Mouse (Mus musculus) erythroid progenitor cell, adult 5-6 weeks (primary cell): ENCODE measurements at regions not wholly inside any gene's neighbourhood (a gene's known extent, or its start where the extent isn't known, plus 50 kb on each side); places are given as distances from the start of the nearest gene placed in this dataset.
A peak's percentile ranks its signal among the peaks of the same experiment; 100 is the strongest.

Experiments
- ATAC-seq: replicated peaks from 2 replicates; pipeline ENCODE4 v1.8.0; 2016; ENCODE audit warnings: moderate number of reproducible peaks, mild to moderate bottlenecking, moderate TSS enrichment, inconsistent platforms; ENCODE audit not compliant: poor library complexity, low FRiP score, severe bottlenecking

- ATAC-seq = no peak
Measured at GRCm38 (mm10) chrX:143024325-143024971, 57.9 kb upstream of the Ammecr1 start.

DNA sequence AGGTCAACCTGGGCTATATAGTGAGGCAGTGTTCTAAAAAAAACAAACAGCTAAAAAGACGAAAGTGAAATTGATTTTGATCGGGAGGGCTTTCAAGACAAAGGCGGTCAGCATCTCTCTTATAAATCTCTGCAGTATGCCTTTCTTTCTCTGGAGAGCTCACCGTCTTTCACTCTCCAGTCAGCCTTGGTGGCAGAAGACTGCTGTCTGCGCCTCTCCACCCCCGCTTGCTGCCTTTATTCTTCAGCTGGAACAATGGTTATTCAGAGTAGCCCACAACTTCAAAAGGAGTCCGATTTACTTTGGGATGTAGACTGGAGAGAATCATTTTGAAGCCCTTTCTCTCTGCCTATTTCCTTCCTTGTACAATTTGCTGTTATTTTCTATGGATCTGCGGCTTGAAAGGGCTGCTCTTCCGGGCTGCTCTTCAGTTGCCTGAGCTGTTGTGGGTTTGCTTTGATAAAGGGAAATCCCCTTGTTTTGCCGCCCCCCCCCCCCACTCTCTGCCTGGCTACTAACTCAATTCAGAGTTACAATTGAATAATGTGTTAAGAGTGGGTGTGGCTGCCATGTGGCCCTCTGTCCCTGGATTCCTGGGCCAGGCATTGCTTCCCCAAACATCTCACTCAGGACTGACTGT is 64.0 kb upstream of the Ammecr1 start:
- no peak for ATAC-seq

GRCm38 (mm10) chrX:143039878-143040277 is 59.5 kb upstream of the Rtl9 start:
- ATAC-seq = no peak

DNA sequence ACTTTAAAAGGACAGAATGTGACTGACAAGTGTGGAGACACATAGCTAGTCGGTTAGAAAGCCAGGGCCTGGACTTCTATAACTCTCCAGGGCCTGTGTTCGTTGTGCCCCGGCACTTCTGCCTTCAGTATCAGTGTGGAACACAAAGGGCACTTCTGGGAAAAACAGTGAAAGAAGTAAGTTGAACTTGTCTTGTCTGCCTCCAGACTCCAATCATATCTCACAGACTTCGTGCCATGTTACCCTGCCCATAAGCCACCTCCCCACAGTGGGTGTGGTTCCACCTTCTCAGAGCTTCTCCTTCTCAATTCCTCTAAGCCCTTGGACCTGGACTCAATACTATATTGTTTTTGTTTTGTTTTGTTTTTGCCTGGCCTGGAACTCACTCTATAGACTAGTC is 55.1 kb upstream of the Rtl9 start:
- peak; percentile 100 for ATAC-seq

GRCm38 (mm10) chrX:143046293-143046692 is 53.1 kb upstream of the Rtl9 start:
- ATAC-seq = no peak
